Mouse (Mus musculus) thymus, adult 2 months (tissue): ENCODE results near the gene Gucy1b1. TPM values are rescaled to one million over a fixed set of nuclear protein-coding genes. Genes with fewer than 3 reads are reported as not detected.
A peak's percentile ranks its signal among the peaks of the same experiment; 100 is the strongest.

Source experiments
- DNase-seq: peaks from one replicate; pipeline ENCODE4 v3.0.0; 2021
- H3K27ac ChIP-seq: fragments of 200-500 bp; 2 replicates; pipeline ENCODE4 v1.5.1; 2012; ENCODE audit warnings: low read length, control low read depth; ENCODE audit not compliant: control insufficient read depth, insufficient read depth
- H3K27me3 ChIP-seq: fragments of 200-500 bp; 2 replicates; pipeline ENCODE4 v1.6.1; 2012; ENCODE audit warnings: mild to moderate bottlenecking, low read length, moderate library complexity, mixed read lengths; ENCODE audit not compliant: control insufficient read depth, insufficient read depth
- H3K36me3 ChIP-seq: fragments of 200-500 bp; 2 replicates; pipeline ENCODE4 v1.6.1; 2012; ENCODE audit warnings: mild to moderate bottlenecking, low read length, moderate library complexity; ENCODE audit not compliant: control insufficient read depth, insufficient read depth
- H3K4me1 ChIP-seq: fragments of 200-500 bp; replicated peaks from 2 replicates; pipeline ENCODE4 v1.6.1; 2012; ENCODE audit warnings: low read length; ENCODE audit not compliant: control insufficient read depth, insufficient read depth
- H3K4me3 ChIP-seq: fragments of 200-500 bp; 2 replicates; pipeline ENCODE4 v1.5.1; 2012; ENCODE audit warnings: mild to moderate bottlenecking, low read length, control low read depth, moderate library complexity; ENCODE audit not compliant: control insufficient read depth, insufficient read depth
- CTCF ChIP-seq: fragments of 200-500 bp; IDR thresholded peaks from 2 replicates; pipeline ENCODE4 v1.5.1; 2012; ENCODE audit warnings: mild to moderate bottlenecking, control low read depth, low read length, moderate library complexity, borderline replicate concordance; ENCODE audit not compliant: control insufficient read depth, poor library complexity, insufficient read depth; ENCODE audit errors: extremely low read depth
- POLR2A ChIP-seq: fragments of 200-500 bp; IDR thresholded peaks from 2 replicates; pipeline ENCODE4 v1.6.1; 2012; ENCODE audit warnings: mild to moderate bottlenecking, low read length, control low read depth, moderate library complexity; ENCODE audit not compliant: control insufficient read depth, poor library complexity, insufficient read depth; ENCODE audit errors: extremely low read depth
- WGBS: fragments of 180-500 bp; shearing (Covaris S2); methylation state at CpG from one replicate; pipeline ENCODE4 v1.1.7; 2018; 5-methylcytosine and 5-hydroxymethylcytosine counted together
- polyA plus RNA-seq: library from polyadenylated mRNA; depleted of rRNA; stranded (reverse); fragments of >200 nt; gene quantifications from 2 replicates; pipeline ENCODE4 v1.2.3, GENCODE M21; 2012

Gucy1b1 gene
- polyA plus RNA-seq, 1 experiment, result 1.2 TPM

- Histone ChIP-seq H3K4me1 (no peaks in the 10 kb centered on the region), H3K36me3 (no peaks in the 10 kb centered on the region), H3K27me3 (no peaks in the 10 kb centered on the region), H3K27ac (no peak overlapping the region), H3K4me3 (no peak overlapping the region)
- DNase-seq, result no peak
- WGBS, result 89% methylated on average over 7 of the region's 7 CpGs
- TF ChIP-seq POLR2A (no peak), CTCF (no peak)
Measured at GRCm38 (mm10) chr3:82014148-82014703, 60.3 kb downstream of the Gucy1b1 start.

GRCm38 (mm10) chr3:82007002-82007401 lies 67.5 kb downstream of the Gucy1b1 start:
- H3K36me3 ChIP-seq, result no peaks in the 10 kb centered on the region
- no peak overlapping the region for H3K27ac ChIP-seq
- no peaks in the 10 kb centered on the region for H3K27me3 ChIP-seq
- DNase-seq, result no peak
- no peaks in the 10 kb centered on the region for H3K4me1 ChIP-seq
- TF ChIP-seq POLR2A, result no peak
- H3K4me3 ChIP-seq, result no peak overlapping the region
- WGBS, result 92% methylated on average over 1 of the region's 1 CpGs

- peak; percentile 18 for DNase-seq
- Histone ChIP-seq H3K27ac (no peak overlapping the region), H3K27me3 (no peaks in the 10 kb centered on the region), H3K4me1 (no peaks in the 10 kb centered on the region), H3K36me3 (no peaks in the 10 kb centered on the region), H3K4me3 (no peak overlapping the region)
- WGBS, result 3% methylated on average over 1 of the region's 1 CpGs
- TF ChIP-seq CTCF, result no peak
- TF ChIP-seq POLR2A, result no peak
Measured at GRCm38 (mm10) chr3:81995988-81996387, 78.5 kb downstream of the Gucy1b1 start.

GRCm38 (mm10) chr3:81995371-81995770 lies 79.1 kb downstream of the Gucy1b1 start:
- DNase-seq, result no peak
- no peak for TF ChIP-seq POLR2A
- no peak for TF ChIP-seq CTCF
- Histone ChIP-seq H3K4me1 (no peaks in the 10 kb centered on the region), H3K27me3 (no peaks in the 10 kb centered on the region), H3K36me3 (no peaks in the 10 kb centered on the region), H3K4me3 (no peak overlapping the region), H3K27ac (no peak overlapping the region)
- 54% methylated on average over 4 of the region's 4 CpGs for WGBS

GRCm38 (mm10) chr3:81990531-81990930 lies 84.0 kb downstream of the Gucy1b1 start:
- H3K27ac ChIP-seq, result no peak overlapping the region
- WGBS, result 92% methylated on average over 3 of the region's 3 CpGs

GRCm38 (mm10) chr3:81989692-81990141 lies 84.8 kb downstream of the Gucy1b1 start:
- WGBS, result 29% methylated on average over 2 of the region's 2 CpGs
- Histone ChIP-seq H3K4me1 (no peaks in the 10 kb centered on the region), H3K27ac (no peak overlapping the region), H3K4me3 (no peak overlapping the region), H3K36me3 (no peaks in the 10 kb centered on the region), H3K27me3 (no peaks in the 10 kb centered on the region)
- TF ChIP-seq CTCF (no peak), POLR2A (no peak)
- DNase-seq, result no peak

More at GRCm38 (mm10) chr3:81990531-81990930, 84.0 kb downstream of the Gucy1b1 start:
- H3K4me1 ChIP-seq, result no peaks in the 10 kb centered on the region
- H3K36me3 ChIP-seq, result no peaks in the 10 kb centered on the region
- DNase-seq, result no peak
- H3K27me3 ChIP-seq, result no peaks in the 10 kb centered on the region
- H3K4me3 ChIP-seq, result no peak overlapping the region
- TF ChIP-seq CTCF, result no peak
- no peak for TF ChIP-seq POLR2A

- TF ChIP-seq CTCF (no peak), POLR2A (no peak)
- 98% methylated on average over 3 of the region's 3 CpGs for WGBS
- H3K27me3 ChIP-seq, result no peaks in the 10 kb centered on the region
- DNase-seq, result no peak
- no peak overlapping the region for H3K27ac ChIP-seq
- H3K36me3 ChIP-seq, result no peaks in the 10 kb centered on the region
- H3K4me3 ChIP-seq, result no peak overlapping the region
- H3K4me1 ChIP-seq, result no peaks in the 10 kb centered on the region
Measured at GRCm38 (mm10) chr3:81987628-81988027, 86.9 kb downstream of the Gucy1b1 start.
